Mouse (Mus musculus) small intestine, adult 2 months (tissue): ENCODE measurements around the gene Ptprr.

ENCODE experiments used
- CTCF ChIP-seq: fragments of 200-500 bp; IDR thresholded peaks from 2 replicates; pipeline ENCODE4 v1.5.1; 2012; ENCODE audit warnings: low read depth, mild to moderate bottlenecking, control low read depth, inconsistent platforms, low read length, moderate library complexity, mixed read lengths; ENCODE audit not compliant: insufficient replicate concordance, insufficient read length; ENCODE audit errors: extremely low read depth
- POLR2A ChIP-seq: fragments of 200-500 bp; IDR thresholded peaks from 2 replicates; pipeline ENCODE4 v1.6.1; 2012; ENCODE audit warnings: low read depth, mild to moderate bottlenecking, control low read depth, inconsistent platforms, low read length, moderate library complexity

GRCm38 (mm10) chr10:116208727-116209115 is 190.7 kb downstream of the Ptprr start:
- TF ChIP-seq CTCF (no peak), POLR2A (no peak)
